Mouse (Mus musculus) brown adipose tissue, adult 24 weeks (tissue): Measurements from ENCODE around the gene Arhgap22. TPM values are rescaled to one million over a fixed set of nuclear protein-coding genes. Genes with fewer than 3 reads are reported as not detected.
A peak's percentile ranks its signal among the peaks of the same experiment; 100 is the strongest.

Source experiments
- H3K27ac ChIP-seq: fragments of 200-500 bp; replicated peaks from 2 replicates; pipeline ENCODE4 v1.5.1; 2012; ENCODE audit warnings: low read depth, mild to moderate bottlenecking, low read length
- H3K4me1 ChIP-seq: fragments of 200-500 bp; 2 replicates; pipeline ENCODE4 v1.6.1; 2012; ENCODE audit warnings: low read length, mixed read lengths; ENCODE audit not compliant: control insufficient read depth, insufficient read depth, insufficient read length
- H3K4me3 ChIP-seq: fragments of 200-500 bp; 2 replicates; pipeline ENCODE4 v1.5.1; 2012; ENCODE audit warnings: low read depth, mild to moderate bottlenecking, low read length, moderate library complexity; ENCODE audit not compliant: insufficient read depth
- polyA plus RNA-seq: library from polyadenylated mRNA; stranded (reverse); fragments of >200 nt; gene quantifications from 2 replicates; pipeline ENCODE4 v1.2.4, GENCODE M21; 2012; ENCODE audit not compliant: missing spikeins, insufficient read depth, insufficient read length

The Arhgap22 gene
- polyA plus RNA-seq, 1 experiment: 0.95 TPM

DNA sequence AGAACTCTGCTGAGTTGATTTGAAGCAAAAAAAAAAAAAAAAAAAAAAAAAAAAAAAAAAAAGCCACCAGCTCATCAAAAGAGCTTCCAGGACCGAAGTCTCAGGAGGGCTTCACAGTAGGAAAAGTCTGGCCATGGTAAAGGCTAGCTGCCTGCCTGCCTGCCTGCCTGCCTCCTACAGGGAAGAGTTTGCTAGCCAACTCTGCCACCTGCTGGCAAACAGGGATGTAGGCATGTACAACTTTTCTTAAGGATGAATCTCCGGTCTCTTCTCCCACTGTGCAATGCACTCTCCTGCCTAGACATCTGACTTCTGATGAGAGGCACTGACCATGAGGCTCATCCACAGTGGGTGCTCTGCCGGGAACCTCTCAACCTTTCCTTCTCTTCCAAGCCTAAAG lies 157.4 kb downstream of the Arhgap22 start:
- H3K27ac ChIP-seq: no peak overlapping the region
- H3K4me3 ChIP-seq: no peak overlapping the region
- H3K4me1 ChIP-seq: no peaks in the 10 kb centered on the region

DNA sequence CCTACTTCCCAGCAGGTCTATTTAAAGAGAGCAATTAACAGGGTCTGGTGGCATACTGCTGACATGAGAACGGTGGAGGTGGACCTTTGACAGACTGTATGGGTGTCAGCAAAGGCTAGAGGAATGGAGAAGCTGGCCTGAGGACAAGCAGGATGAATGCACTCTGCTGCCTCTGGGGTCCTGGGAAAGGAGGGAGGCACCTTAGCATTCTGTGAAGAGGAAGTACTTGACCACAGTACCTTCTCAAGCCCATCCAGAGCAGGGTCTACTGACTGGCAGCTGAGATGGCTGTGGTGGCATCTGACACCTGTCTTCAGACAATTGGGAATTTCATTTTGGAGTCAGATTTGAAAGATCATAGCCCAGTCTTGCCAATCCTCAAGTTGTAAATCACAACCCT lies 159.4 kb downstream of the Arhgap22 start:
- H3K4me3 ChIP-seq: no peak overlapping the region
- peaks cover 3% of the 10 kb centered on the region; the same call in 1 of the 2 replicates for H3K4me1 ChIP-seq
- H3K27ac ChIP-seq: no peak overlapping the region

DNA sequence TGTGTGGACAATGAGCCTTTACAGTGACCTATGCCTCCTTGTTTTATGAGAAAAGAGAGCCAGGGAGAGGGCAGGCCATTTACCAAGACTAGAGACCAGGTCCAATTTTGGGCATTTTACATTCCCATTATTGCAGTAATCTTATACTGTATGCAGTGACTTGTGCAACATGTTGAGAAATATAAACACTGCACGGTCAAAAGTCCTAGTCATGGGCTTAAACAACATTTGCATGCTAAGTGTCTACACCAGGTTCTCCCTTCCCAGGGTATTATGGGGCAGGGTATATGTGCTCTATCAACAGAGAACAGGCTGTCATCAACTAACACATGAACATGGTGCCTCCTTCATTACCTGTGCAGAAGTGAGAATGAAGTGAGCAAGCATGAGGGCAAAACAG lies 160.3 kb downstream of the Arhgap22 start:
- no peak overlapping the region for H3K27ac ChIP-seq
- H3K4me3 ChIP-seq: no peak overlapping the region
- H3K4me1 ChIP-seq: peaks cover 3% of the 10 kb centered on the region; the same call in 1 of the 2 replicates

DNA sequence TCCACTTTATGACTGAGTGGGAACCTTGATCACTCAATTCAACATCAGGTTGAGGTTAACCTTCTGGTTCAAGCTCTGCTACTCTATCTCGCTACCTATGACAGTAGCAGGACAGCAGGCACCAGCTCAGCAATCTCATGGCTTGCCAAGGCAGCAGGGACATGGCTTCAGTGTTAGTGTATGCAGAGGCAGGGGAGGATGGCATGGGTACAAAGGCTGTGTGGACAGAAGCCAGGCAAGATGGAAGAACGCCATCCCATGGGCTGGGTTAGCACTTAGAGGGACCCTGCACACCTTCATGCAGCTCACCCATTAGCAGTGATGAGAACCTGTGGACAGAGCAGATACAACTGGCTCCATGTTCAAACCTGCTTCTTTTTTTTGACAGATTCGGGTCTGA lies 163.4 kb downstream of the Arhgap22 start:
- peak overlapping the region; percentile 93 for H3K27ac ChIP-seq
- H3K4me1 ChIP-seq: peaks cover 3% of the 10 kb centered on the region; the same call in 1 of the 2 replicates
- H3K4me3 ChIP-seq: no peak overlapping the region

DNA sequence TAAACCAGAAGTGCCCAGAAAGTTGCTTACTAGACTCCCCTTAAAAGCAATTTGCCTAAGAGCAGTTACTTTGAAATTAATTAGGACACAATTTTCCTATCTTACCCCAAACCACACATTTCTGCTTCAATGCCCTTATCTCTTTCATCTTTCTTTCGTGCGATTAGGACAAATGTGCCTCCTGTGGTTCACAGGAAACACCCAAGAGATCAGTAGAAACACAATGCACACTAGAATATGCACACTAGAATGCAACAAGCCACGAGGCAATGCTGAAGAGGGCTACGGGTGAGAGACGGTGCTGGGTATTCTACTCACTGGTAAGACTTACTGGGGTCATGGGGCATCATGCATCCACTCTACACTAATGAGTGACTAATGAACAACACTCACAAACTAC lies 164.9 kb downstream of the Arhgap22 start:
- Histone ChIP-seq H3K4me3 (no peak overlapping the region), H3K27ac (no peak overlapping the region), H3K4me1 (peaks cover 3% of the 10 kb centered on the region; the same call in 1 of the 2 replicates)

DNA sequence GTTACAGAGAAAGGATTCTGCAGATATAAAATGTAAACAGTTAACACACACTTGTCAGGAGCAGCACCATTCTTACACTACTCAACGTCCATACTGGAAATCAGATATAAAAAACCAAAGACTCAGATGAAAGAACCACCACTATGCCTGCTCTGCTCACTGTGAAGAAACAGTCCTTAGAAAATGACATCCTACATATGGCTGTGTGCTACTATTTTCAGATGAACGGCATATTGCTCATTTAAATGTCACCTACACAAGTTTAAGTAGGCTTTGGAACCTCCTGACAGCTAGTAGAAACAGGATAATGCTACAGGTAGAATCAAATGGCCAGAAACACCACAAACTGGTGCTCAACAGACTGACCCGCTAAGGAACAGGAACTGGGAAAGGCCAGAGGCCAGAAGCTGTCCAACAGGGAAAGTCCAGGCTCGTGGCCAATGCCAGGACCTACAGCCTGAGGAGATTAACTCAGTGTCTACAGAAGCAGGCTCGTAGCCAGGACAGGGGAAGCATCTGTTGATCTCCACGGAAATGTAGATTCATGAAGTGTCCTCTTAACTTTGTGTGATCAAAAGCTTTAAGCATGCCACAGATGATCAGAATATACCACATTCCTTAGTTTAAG lies 167.1 kb downstream of the Arhgap22 start:
- no peak overlapping the region for H3K4me3 ChIP-seq

DNA sequence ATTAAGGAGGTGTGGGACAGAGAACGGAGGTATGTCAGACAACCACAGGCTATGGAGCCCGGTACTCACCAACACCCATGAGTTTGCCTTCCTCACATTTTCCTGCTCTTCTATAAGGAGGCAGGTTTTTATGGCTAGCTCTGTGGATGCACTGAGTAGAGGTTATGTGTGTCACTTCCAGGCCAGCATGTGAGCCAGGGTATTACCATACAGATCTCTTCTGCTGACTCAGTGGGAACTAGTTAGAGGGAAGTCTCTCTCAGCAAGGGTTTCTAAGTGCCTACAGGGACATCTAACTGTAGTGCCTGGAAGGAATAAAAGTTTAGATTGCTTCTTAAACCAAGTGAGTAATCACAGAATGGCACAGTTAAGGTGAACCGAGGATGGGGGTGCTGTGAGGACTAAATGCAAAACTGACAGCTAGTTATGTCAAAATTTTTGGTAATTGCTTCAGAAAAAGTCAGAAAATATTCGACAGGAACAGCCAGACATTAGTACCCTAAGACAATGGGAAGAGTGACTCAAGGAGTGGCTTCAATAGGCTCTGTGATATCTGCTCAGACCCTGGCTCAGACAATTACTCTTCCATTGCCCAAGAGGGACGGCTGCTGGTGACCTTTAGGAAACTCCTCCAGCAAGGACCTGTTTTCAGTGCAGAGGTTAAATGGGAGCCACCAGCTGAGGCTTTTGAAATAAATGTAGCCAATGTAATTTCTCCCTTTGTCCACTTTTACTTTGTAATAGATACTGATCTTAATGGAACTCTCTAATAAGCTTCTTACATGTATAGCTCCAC lies 184.4 kb downstream of the Arhgap22 start:
- Histone ChIP-seq H3K4me3 (no peak overlapping the region), H3K27ac (no peak overlapping the region), H3K4me1 (no peaks in the 10 kb centered on the region)

More for the DNA sequence above, 167.1 kb downstream of the Arhgap22 start:
- peaks cover 3% of the 10 kb centered on the region; the same call in 1 of the 2 replicates for H3K4me1 ChIP-seq
- H3K27ac ChIP-seq: no peak overlapping the region

DNA sequence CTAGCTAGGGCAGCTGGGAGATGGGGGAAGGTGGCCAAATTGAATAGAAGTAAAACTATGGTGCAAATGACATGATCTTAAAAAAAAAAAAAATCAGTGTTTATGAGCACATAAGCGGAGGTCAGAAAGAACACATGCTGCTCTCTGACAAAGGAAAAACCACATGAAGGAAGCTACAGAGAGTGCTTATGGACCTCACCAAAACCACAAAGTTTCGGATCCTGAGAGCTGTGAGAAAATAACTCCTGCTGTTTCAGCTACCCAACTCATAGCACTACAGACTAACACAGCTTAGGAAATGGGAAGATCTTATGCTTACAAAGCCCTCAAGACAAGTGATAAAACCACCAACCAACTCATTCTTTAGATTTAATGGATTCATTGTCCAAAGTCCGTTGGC lies 186.2 kb downstream of the Arhgap22 start:
- Histone ChIP-seq H3K27ac (no peak overlapping the region), H3K4me3 (no peak overlapping the region), H3K4me1 (no peaks in the 10 kb centered on the region)

DNA sequence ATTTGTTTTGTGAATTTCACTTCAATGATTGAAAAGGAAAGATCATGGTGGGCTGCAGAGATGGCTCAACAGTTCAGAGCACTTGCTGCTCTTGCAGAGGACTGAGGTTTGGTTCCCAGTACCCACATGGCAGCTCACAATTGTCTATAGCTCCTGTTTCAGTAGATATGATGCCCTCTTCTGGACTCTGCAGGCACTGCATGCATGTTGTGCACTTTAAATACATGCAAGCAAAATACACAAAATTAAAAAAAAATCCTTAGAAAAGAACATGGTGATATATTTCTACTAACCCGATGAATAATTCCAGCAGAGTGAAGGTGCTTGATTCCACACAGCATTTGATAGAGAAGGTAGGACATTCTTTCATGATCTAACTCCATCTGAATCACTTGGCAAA lies 188.5 kb downstream of the Arhgap22 start:
- Histone ChIP-seq H3K4me3 (no peak overlapping the region), H3K4me1 (no peaks in the 10 kb centered on the region), H3K27ac (no peak overlapping the region)

DNA sequence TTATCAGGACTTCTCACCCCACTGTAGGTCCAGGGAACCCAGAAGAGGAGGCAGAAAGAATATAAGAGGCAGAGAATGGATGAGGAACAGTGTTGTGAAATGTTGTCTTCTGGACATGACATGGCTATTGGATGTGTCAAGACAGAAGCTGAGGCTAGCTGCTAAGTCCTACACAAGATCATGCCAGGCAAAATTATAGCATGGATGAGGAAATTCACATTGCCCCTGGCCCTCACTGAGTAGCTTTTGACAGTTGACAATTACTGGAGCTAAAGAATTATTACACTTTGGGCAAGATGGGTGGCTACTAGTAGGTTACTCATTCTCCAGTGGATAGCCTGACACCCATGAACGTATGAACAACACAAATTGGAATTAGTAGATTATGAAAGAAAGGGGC lies 201.9 kb downstream of the Arhgap22 start:
- H3K4me3 ChIP-seq: no peak overlapping the region
- H3K4me1 ChIP-seq: peaks cover 4% of the 10 kb centered on the region; the same call in 1 of the 2 replicates
- no peak overlapping the region for H3K27ac ChIP-seq

DNA sequence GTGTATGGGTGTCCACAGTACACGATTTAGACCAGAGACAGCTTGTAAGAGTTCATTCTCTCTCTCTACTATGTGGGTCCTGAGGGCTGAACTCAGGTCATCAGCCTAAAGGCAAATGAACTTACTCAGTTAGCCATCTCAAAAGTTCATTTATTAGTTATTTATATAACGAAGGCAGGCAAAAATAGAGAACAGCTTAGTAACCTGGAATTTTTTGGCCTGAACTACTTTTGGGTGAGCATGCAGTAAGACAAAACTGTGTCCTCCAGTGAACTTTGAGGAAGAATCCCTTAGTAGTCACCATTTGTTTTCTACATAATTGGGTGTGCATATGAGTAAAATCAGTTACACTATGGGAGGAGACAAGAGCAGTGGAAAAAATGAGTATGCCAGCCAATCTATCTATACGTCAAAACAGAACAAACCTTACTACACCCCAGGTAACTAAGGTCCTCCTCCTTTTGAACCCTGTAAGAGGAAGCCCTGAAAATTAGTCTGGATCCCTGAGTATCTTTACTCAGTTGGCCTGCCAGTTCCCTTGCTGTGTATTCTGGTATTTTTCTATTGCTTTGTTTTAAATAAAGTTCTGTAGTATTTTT lies 204.6 kb downstream of the Arhgap22 start:
- H3K27ac ChIP-seq: no peak overlapping the region
- no peak overlapping the region for H3K4me3 ChIP-seq
- H3K4me1 ChIP-seq: peaks cover 6% of the 10 kb centered on the region; the same call in 1 of the 2 replicates

Other genes starting within 250 kb of the Arhgap22 start
- not detected in 2 replicates for gene Lrrc18, start 222.6 kb upstream of the Arhgap22 start, polyA plus RNA-seq
- gene Wdfy4, start 28.5 kb upstream of the Arhgap22 start, polyA plus RNA-seq: 0.48 and 2.8 TPM in 2 replicates
- 11.9 and 12.7 TPM in 2 replicates for gene Mapk8, start 233.1 kb downstream of the Arhgap22 start, polyA plus RNA-seq